Mouse (Mus musculus): Measurements from ENCODE around the gene Rangrf. TPM values are rescaled to one million over a fixed set of nuclear protein-coding genes. Genes with fewer than 3 reads are reported as not detected.

The Rangrf gene
- polyA plus RNA-seq, 1 experiment from 2014 or later = 67.0 TPM

GRCm38 (mm10) chr11:68926981-68927380 lies 48.0 kb downstream of the Rangrf start, which contains the start of gene Odf4:
TSS of gene Odf4 (minus strand) at chr11:68927081.
- 59% methylated on average over 3 of the region's 3 CpGs for WGBS (ENCODE audit: insufficient replicate concordance)
- Histone ChIP-seq H3K9ac (ENCODE audit: low read depth, low read length) (no peak within 1 kb of the TSS), H3K27ac (ENCODE audit: low read depth, low read length) (no peak within 1 kb of the TSS), H3K36me3 (ENCODE audit: control insufficient read depth, insufficient read depth, low read length) (no peaks in the 10 kb centered on the region), H3K4me2 (no peak within 1 kb of the TSS), H3K27me3 (ENCODE audit: control insufficient read depth, insufficient read depth, low read length) (no peaks in the 10 kb centered on the region), H3K9me3 (replicated peaks; ENCODE audit: control insufficient read depth, low read length) (no peaks in the 10 kb centered on the region), H3K4me1 (ENCODE audit: control insufficient read depth, insufficient read depth, low read length) (no peaks in the 10 kb centered on the region), H3K4me3 (ENCODE audit: low read depth, low read length) (no peak within 1 kb of the TSS)
- no peak for ATAC-seq (replicated peaks; ENCODE audit: insufficient number of reproducible peaks, low FRiP score, low TSS enrichment)

GRCm38 (mm10) chr11:68924749-68925148 lies 50.2 kb downstream of the Rangrf start:
- Histone ChIP-seq H3K36me3 (ENCODE audit: control insufficient read depth, insufficient read depth, low read length) (no peaks in the 10 kb centered on the region), H3K9ac (ENCODE audit: low read depth, low read length) (no peak overlapping the region)
- ATAC-seq (replicated peaks; ENCODE audit: insufficient number of reproducible peaks, low FRiP score, low TSS enrichment) = no peak

GRCm38 (mm10) chr11:68923191-68923590 lies 51.8 kb downstream of the Rangrf start:
- no peak overlapping the region for H3K4me2 ChIP-seq
- no peak overlapping the region for H3K27ac ChIP-seq (ENCODE audit: low read depth, low read length)
- H3K9me3 ChIP-seq (replicated peaks; ENCODE audit: control insufficient read depth, low read length) = no peaks in the 10 kb centered on the region
- 65% methylated on average over 3 of the region's 3 CpGs for WGBS (ENCODE audit: insufficient replicate concordance)
- no peak overlapping the region for H3K4me3 ChIP-seq (ENCODE audit: low read depth, low read length)
- no peaks in the 10 kb centered on the region for H3K27me3 ChIP-seq (ENCODE audit: control insufficient read depth, insufficient read depth, low read length)
- H3K4me1 ChIP-seq (ENCODE audit: control insufficient read depth, insufficient read depth, low read length) = no peaks in the 10 kb centered on the region
- no peak overlapping the region for H3K9ac ChIP-seq (ENCODE audit: low read depth, low read length)
- no peaks in the 10 kb centered on the region for H3K36me3 ChIP-seq (ENCODE audit: control insufficient read depth, insufficient read depth, low read length)
- ATAC-seq (replicated peaks; ENCODE audit: insufficient number of reproducible peaks, low FRiP score, low TSS enrichment) = no peak

More at GRCm38 (mm10) chr11:68924749-68925148, 50.2 kb downstream of the Rangrf start:
- H3K4me2 ChIP-seq = no peak overlapping the region
- H3K27me3 ChIP-seq (ENCODE audit: control insufficient read depth, insufficient read depth, low read length) = no peaks in the 10 kb centered on the region
- no peak overlapping the region for H3K4me3 ChIP-seq (ENCODE audit: low read depth, low read length)
- H3K4me1 ChIP-seq (ENCODE audit: control insufficient read depth, insufficient read depth, low read length) = no peaks in the 10 kb centered on the region
- 85% methylated on average over 2 of the region's 2 CpGs for WGBS (ENCODE audit: insufficient replicate concordance)
- H3K27ac ChIP-seq (ENCODE audit: low read depth, low read length) = no peak overlapping the region
- no peaks in the 10 kb centered on the region for H3K9me3 ChIP-seq (replicated peaks; ENCODE audit: control insufficient read depth, low read length)

Small RNA genes within 50 kb of the gene (microRNA-seq; reads per million reads assigned to microRNA genes)
- gene Mir3062 (ENCODE audit: borderline number of aligned reads) = 14.1 reads per million, percentile 47 among the genes with 10 or more reads in this experiment

Other genes with a start within 250 kb of the Rangrf start
- gene Ndel1, start 103.3 kb downstream of the Rangrf start, polyA plus RNA-seq (2014; fragmentation: Nextera tagmentation; extraction: Ambion mirVana) = 52.5 and 59.9 TPM in 2 replicates
- 0.11 and 0.18 TPM in 2 replicates for gene Rnf222, start 86.6 kb downstream of the Rangrf start, polyA plus RNA-seq (2014; fragmentation: Nextera tagmentation; extraction: Ambion mirVana)
- 719 and 795 TPM in 2 replicates for gene Rpl26, start 73.6 kb downstream of the Rangrf start, polyA plus RNA-seq (2014; fragmentation: Nextera tagmentation; extraction: Ambion mirVana)
- gene Odf4, start 48.1 kb downstream of the Rangrf start, polyA plus RNA-seq (2014; fragmentation: Nextera tagmentation; extraction: Ambion mirVana) = not detected in 2 replicates
- 9.0 and 12.3 TPM in 2 replicates for gene Arhgef15, start 17.7 kb downstream of the Rangrf start, polyA plus RNA-seq (2014; fragmentation: Nextera tagmentation; extraction: Ambion mirVana)
- gene Slc25a35, start 7.1 kb downstream of the Rangrf start, polyA plus RNA-seq (2014; fragmentation: Nextera tagmentation; extraction: Ambion mirVana) = 1.5 and 1.6 TPM in 2 replicates
- 17.3 and 24.0 TPM in 2 replicates for gene Pfas, start 33.3 kb upstream of the Rangrf start, polyA plus RNA-seq (2014; fragmentation: Nextera tagmentation; extraction: Ambion mirVana)
- 41.3 and 48.3 TPM in 2 replicates for gene Ctc1, start 40.7 kb upstream of the Rangrf start, polyA plus RNA-seq (2014; fragmentation: Nextera tagmentation; extraction: Ambion mirVana)
- 89.2 and 89.6 TPM in 2 replicates for gene Aurkb, start 70.5 kb upstream of the Rangrf start, polyA plus RNA-seq (2014; fragmentation: Nextera tagmentation; extraction: Ambion mirVana)
- 7.7 and 9.8 TPM in 2 replicates for gene Borcs6, start 84.5 kb upstream of the Rangrf start, polyA plus RNA-seq (2014; fragmentation: Nextera tagmentation; extraction: Ambion mirVana)
- 26.4 and 28.2 TPM in 2 replicates for gene Tmem107, start 95.6 kb upstream of the Rangrf start, polyA plus RNA-seq (2014; fragmentation: Nextera tagmentation; extraction: Ambion mirVana)
- gene Vamp2, start 113.3 kb upstream of the Rangrf start, polyA plus RNA-seq (2014; fragmentation: Nextera tagmentation; extraction: Ambion mirVana) = 89.7 and 94.7 TPM in 2 replicates
- gene Per1, start 120.0 kb upstream of the Rangrf start, polyA plus RNA-seq (2014; fragmentation: Nextera tagmentation; extraction: Ambion mirVana) = 6.2 and 6.3 TPM in 2 replicates
- 0.35 and 0.64 TPM in 2 replicates for gene Hes7, start 145.2 kb upstream of the Rangrf start, polyA plus RNA-seq (2014; fragmentation: Nextera tagmentation; extraction: Ambion mirVana)
- 0.32 and 0.49 TPM in 2 replicates for gene 9130213A22Rik, start 147.4 kb upstream of the Rangrf start, polyA plus RNA-seq (2014; fragmentation: Nextera tagmentation; extraction: Ambion mirVana)
- gene Aloxe3, start 150.7 kb upstream of the Rangrf start, polyA plus RNA-seq (2014; fragmentation: Nextera tagmentation; extraction: Ambion mirVana) = 0.37 and 0.39 TPM in 2 replicates
- gene Alox12b, start 181.8 kb upstream of the Rangrf start, polyA plus RNA-seq (2014; fragmentation: Nextera tagmentation; extraction: Ambion mirVana) = not detected in 2 replicates
- gene Alox8, start 222.7 kb upstream of the Rangrf start, polyA plus RNA-seq (2014; fragmentation: Nextera tagmentation; extraction: Ambion mirVana) = 1.1 and 2.0 TPM in 2 replicates